Mouse (Mus musculus) hindbrain, embryonic 16.5 days (tissue): ENCODE results near the gene Frmd8. TPM values are rescaled to one million over a fixed set of nuclear protein-coding genes. Genes with fewer than 3 reads are reported as not detected.

Experiments
- ATAC-seq: fragments of 200-750 bp; cut with Nextera tagmentation; 2 replicates; pipeline ENCODE4 v1.8.0; 2017; ENCODE audit warnings: moderate TSS enrichment, moderate library complexity
- H3K27ac ChIP-seq: fragments of 300-500 bp; sonication (generic); 2 replicates; pipeline ENCODE4 v1.5.1; 2014; ENCODE audit warnings: low read depth, mild to moderate bottlenecking, control low read depth, low read length, moderate library complexity
- H3K27me3 ChIP-seq: fragments of 300-500 bp; sonication (generic); replicated peaks from 2 replicates; pipeline ENCODE4 v1.6.1; 2014; ENCODE audit warnings: low read length; ENCODE audit not compliant: control insufficient read depth, insufficient read depth
- H3K36me3 ChIP-seq: fragments of 300-500 bp; sonication (generic); 2 replicates; pipeline ENCODE4 v1.6.1; 2014; ENCODE audit warnings: mild to moderate bottlenecking, low read length, moderate library complexity, mixed read lengths; ENCODE audit not compliant: control insufficient read depth, insufficient read depth
- H3K4me1 ChIP-seq: fragments of 300-500 bp; sonication (generic); 2 replicates; pipeline ENCODE4 v1.6.1; 2014; ENCODE audit warnings: low read depth, low read length; ENCODE audit not compliant: control insufficient read depth, insufficient read depth
- H3K4me2 ChIP-seq: fragments of 300-500 bp; sonication (generic); 2 replicates; pipeline ENCODE4 v1.6.1; 2014; ENCODE audit warnings: mild to moderate bottlenecking, low read length, control low read depth, moderate library complexity
- H3K4me3 ChIP-seq: fragments of 300-500 bp; sonication (generic); 2 replicates; pipeline ENCODE4 v1.5.1; 2014; ENCODE audit warnings: mild to moderate bottlenecking, low read length, control low read depth, moderate library complexity
- H3K9ac ChIP-seq: fragments of 300-500 bp; sonication (generic); 2 replicates; pipeline ENCODE4 v1.6.1; 2014; ENCODE audit warnings: low read depth, mild to moderate bottlenecking, control low read depth, low read length, moderate library complexity
- H3K9me3 ChIP-seq: fragments of 300-500 bp; sonication (generic); 2 replicates; pipeline ENCODE4 v1.6.1; 2014; ENCODE audit warnings: mild to moderate bottlenecking, low read length, moderate library complexity; ENCODE audit not compliant: control insufficient read depth
- WGBS: fragments of 180-500 bp; shearing (Covaris S2); extraction: QIAGEN DNeasy Blood & Tissue Kit; methylation state at CpG from one replicate; pipeline ENCODE4 v1.1.7; 2014; 5-methylcytosine and 5-hydroxymethylcytosine counted together
- polyA plus RNA-seq: library from polyadenylated mRNA; unstranded; fragments of >200 nt; fragmentation: Nextera tagmentation; extraction: Ambion mirVana; gene quantifications from 2 replicates; pipeline ENCODE4 v1.2.1, GENCODE M21; 2015

The Frmd8 gene
- polyA plus RNA-seq, 1 experiment from 2014 or later: 18.1 TPM

- Histone ChIP-seq H3K4me1 (peaks cover 47% of the 10 kb centered on the region), H3K4me3 (no peak overlapping the region), H3K9me3 (no peaks in the 10 kb centered on the region), H3K36me3 (no peaks in the 10 kb centered on the region), H3K4me2 (no peak overlapping the region), H3K27ac (peak overlapping the region; percentile 95), H3K27me3 (no peaks in the 10 kb centered on the region), H3K9ac (peak overlapping the region; percentile 42)
- ATAC-seq: no peak
- WGBS: 49% methylated on average over 11 of the region's 11 CpGs
Observed at GRCm38 (mm10) chr19:5810103-5810839, 64.8 kb downstream of the Frmd8 start.

GRCm38 (mm10) chr19:5809712-5810089 lies 65.4 kb downstream of the Frmd8 start:
- Histone ChIP-seq H3K27me3 (no peaks in the 10 kb centered on the region), H3K4me1 (peaks cover 48% of the 10 kb centered on the region), H3K9me3 (no peaks in the 10 kb centered on the region), H3K4me3 (no peak overlapping the region), H3K9ac (no peak overlapping the region), H3K27ac (peak overlapping the region; percentile 95; the same call in 1 of the 2 replicates), H3K4me2 (no peak overlapping the region), H3K36me3 (no peaks in the 10 kb centered on the region)
- ATAC-seq: no peak
- WGBS: 61% methylated on average over 7 of the region's 7 CpGs

- WGBS: 63% methylated on average over 14 of the region's 14 CpGs
- Histone ChIP-seq H3K36me3 (no peaks in the 10 kb centered on the region), H3K4me2 (no peak overlapping the region), H3K4me3 (no peak overlapping the region), H3K9ac (no peak overlapping the region), H3K27ac (no peak overlapping the region), H3K27me3 (no peaks in the 10 kb centered on the region), H3K4me1 (peaks cover 54% of the 10 kb centered on the region), H3K9me3 (no peaks in the 10 kb centered on the region)
- no peak for ATAC-seq
Observed at GRCm38 (mm10) chr19:5808955-5809711, 65.9 kb downstream of the Frmd8 start.

- WGBS: 78% methylated on average over 3 of the region's 3 CpGs
- Histone ChIP-seq H3K27me3 (no peaks in the 10 kb centered on the region), H3K9ac (no peak overlapping the region), H3K4me3 (no peak overlapping the region), H3K4me2 (no peak overlapping the region), H3K4me1 (peaks cover 56% of the 10 kb centered on the region), H3K27ac (no peak overlapping the region), H3K36me3 (no peaks in the 10 kb centered on the region), H3K9me3 (no peaks in the 10 kb centered on the region)
- ATAC-seq: no peak
Observed at GRCm38 (mm10) chr19:5807740-5808139, 67.3 kb downstream of the Frmd8 start.

- Histone ChIP-seq H3K27ac (peak overlapping the region; percentile 78), H3K27me3 (no peaks in the 10 kb centered on the region), H3K36me3 (no peaks in the 10 kb centered on the region), H3K9ac (peak overlapping the region; percentile 50), H3K4me3 (no peak overlapping the region), H3K4me2 (no peak overlapping the region), H3K9me3 (no peaks in the 10 kb centered on the region), H3K4me1 (peaks cover 47% of the 10 kb centered on the region)
- 17% methylated on average over 6 of the region's 6 CpGs for WGBS
- ATAC-seq: no peak
Observed at GRCm38 (mm10) chr19:5806809-5807205, 68.3 kb downstream of the Frmd8 start.

GRCm38 (mm10) chr19:5806051-5806808 lies 68.8 kb downstream of the Frmd8 start:
- H3K36me3 ChIP-seq: no peaks in the 10 kb centered on the region
- WGBS: 2% methylated on average over 8 of the region's 8 CpGs
- H3K9ac ChIP-seq: peak overlapping the region; percentile 20; the same call in 1 of the 2 replicates
- H3K27me3 ChIP-seq: no peaks in the 10 kb centered on the region
- peak overlapping the region; percentile 78 for H3K27ac ChIP-seq
- H3K9me3 ChIP-seq: no peaks in the 10 kb centered on the region
- no peak overlapping the region for H3K4me2 ChIP-seq
- peaks cover 41% of the 10 kb centered on the region for H3K4me1 ChIP-seq
- no peak for ATAC-seq
- no peak overlapping the region for H3K4me3 ChIP-seq

GRCm38 (mm10) chr19:5804371-5804899 lies 70.6 kb downstream of the Frmd8 start:
- Histone ChIP-seq H3K4me2 (peak overlapping the region; percentile 88), H3K27ac (peak overlapping the region; percentile 99), H3K9ac (peak overlapping the region; percentile 72), H3K9me3 (no peaks in the 10 kb centered on the region), H3K4me1 (peaks cover 24% of the 10 kb centered on the region), H3K36me3 (no peaks in the 10 kb centered on the region), H3K4me3 (no peak overlapping the region; the same call in 1 of the 2 replicates), H3K27me3 (no peaks in the 10 kb centered on the region)
- WGBS: 33% methylated on average over 8 of the region's 8 CpGs
- no peak for ATAC-seq

- peak; percentile 8 for ATAC-seq
- Histone ChIP-seq H3K9me3 (no peaks in the 10 kb centered on the region), H3K27ac (peak overlapping the region; percentile 99), H3K27me3 (no peaks in the 10 kb centered on the region), H3K4me1 (peaks cover 23% of the 10 kb centered on the region), H3K4me3 (peak overlapping the region; percentile 28), H3K36me3 (no peaks in the 10 kb centered on the region), H3K4me2 (peak overlapping the region; percentile 88), H3K9ac (peak overlapping the region; percentile 72)
- WGBS: under 1% methylated on average over 16 of the region's 16 CpGs
Observed at GRCm38 (mm10) chr19:5803881-5804279, 71.2 kb downstream of the Frmd8 start.
